Mouse (Mus musculus) neural tube, embryonic 13.5 days (tissue): ENCODE measurements at regions not wholly inside any gene's neighbourhood (a gene's known extent, or its start where the extent isn't known, plus 50 kb on each side); places are given as distances from the start of the nearest gene placed in this dataset.
"Not testable (repeated sequence)": the region's sequence is repeated elsewhere in the genome, so short reads cannot be mapped to it uniquely, and the experiment has no call there.

Source experiments
- ATAC-seq: fragments of 200-750 bp; cut with Nextera tagmentation; 2 replicates; pipeline ENCODE4 v1.8.0; 2017; ENCODE audit warnings: low read depth, mild to moderate bottlenecking, moderate TSS enrichment, moderate library complexity
- H3K27ac ChIP-seq: fragments of 300-500 bp; sonication (generic); replicated peaks from 2 replicates; pipeline ENCODE4 v1.5.1; 2015; ENCODE audit warnings: moderate library complexity, mild to moderate bottlenecking, inconsistent platforms
- H3K27me3 ChIP-seq: fragments of 300-500 bp; sonication (generic); 2 replicates; pipeline ENCODE4 v1.6.1; 2015; ENCODE audit warnings: mild to moderate bottlenecking, inconsistent platforms
- H3K36me3 ChIP-seq: fragments of 300-500 bp; sonication (generic); 2 replicates; pipeline ENCODE4 v1.6.1; 2015; ENCODE audit warnings: mild to moderate bottlenecking, inconsistent platforms
- H3K4me1 ChIP-seq: fragments of 300-500 bp; sonication (generic); replicated peaks from 2 replicates; pipeline ENCODE4 v1.6.1; 2015; ENCODE audit warnings: inconsistent platforms
- H3K4me2 ChIP-seq: fragments of 300-500 bp; sonication (generic); 2 replicates; pipeline ENCODE4 v1.6.1; 2015; ENCODE audit warnings: inconsistent platforms, mild to moderate bottlenecking, moderate library complexity
- H3K4me3 ChIP-seq: fragments of 300-500 bp; sonication (generic); 2 replicates; pipeline ENCODE4 v1.5.1; 2015; ENCODE audit warnings: mild to moderate bottlenecking, inconsistent platforms
- H3K9ac ChIP-seq: fragments of 300-500 bp; sonication (generic); 2 replicates; pipeline ENCODE4 v1.6.1; 2015; ENCODE audit warnings: moderate library complexity, mild to moderate bottlenecking, inconsistent platforms
- H3K9me3 ChIP-seq: fragments of 300-500 bp; sonication (generic); 2 replicates; pipeline ENCODE4 v1.6.1; 2016; ENCODE audit warnings: inconsistent platforms
- WGBS: fragments of 180-500 bp; shearing (Covaris S2); methylation state at CpG from one replicate; pipeline ENCODE4 v1.1.7; 2015; 5-methylcytosine and 5-hydroxymethylcytosine counted together

DNA sequence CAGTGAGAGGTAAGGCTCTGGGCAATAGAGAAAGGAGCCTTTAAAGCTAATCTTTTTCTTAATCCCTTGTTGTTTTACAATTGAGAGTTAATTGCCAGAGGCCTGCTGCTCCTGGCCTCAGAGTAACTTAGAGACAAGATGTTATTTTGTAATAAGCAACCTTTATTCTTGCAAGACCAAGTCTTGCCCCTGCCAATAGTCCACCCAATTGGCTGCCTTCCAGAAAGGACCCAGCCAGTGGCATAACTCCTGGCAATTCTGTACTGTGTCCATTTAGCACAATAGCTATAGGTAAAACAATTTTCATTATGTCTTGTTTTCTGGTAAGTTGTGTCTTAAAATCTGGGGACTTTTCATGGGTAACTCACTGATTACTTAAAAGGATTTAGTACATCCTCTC is 411.9 kb upstream of the Ccdc54 start:
- no peak overlapping the region for H3K9ac ChIP-seq
- H3K4me3 ChIP-seq = no peak overlapping the region
- no peaks in the 10 kb centered on the region for H3K27me3 ChIP-seq
- no peaks in the 10 kb centered on the region for H3K9me3 ChIP-seq
- ATAC-seq = no peak
- no peaks in the 10 kb centered on the region for H3K4me1 ChIP-seq
- H3K36me3 ChIP-seq = no peaks in the 10 kb centered on the region
- no peak overlapping the region for H3K27ac ChIP-seq
- H3K4me2 ChIP-seq = no peak overlapping the region

DNA sequence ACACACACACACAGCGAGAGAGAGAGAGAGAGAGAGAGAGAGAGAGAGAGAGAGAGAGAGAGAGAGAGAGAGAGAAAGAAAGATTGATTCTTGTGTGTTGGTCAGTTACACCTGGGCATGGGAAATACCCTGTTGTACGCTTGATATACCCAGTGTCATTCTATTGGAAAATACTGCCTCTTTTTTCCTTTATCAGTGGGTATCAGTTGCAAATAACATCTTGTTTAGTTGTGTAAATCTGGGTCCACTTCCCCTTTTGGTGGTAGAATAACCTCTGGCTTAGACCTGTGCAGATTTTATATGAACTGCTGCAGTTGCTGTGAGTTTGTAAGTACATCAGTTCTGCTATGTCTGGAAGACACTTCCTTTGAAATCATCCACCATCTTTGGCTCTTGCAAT is 373.4 kb upstream of the Ccdc54 start:
- H3K4me3 ChIP-seq = no peak overlapping the region
- no peak overlapping the region for H3K4me2 ChIP-seq
- H3K27ac ChIP-seq = no peak overlapping the region
- 77% methylated on average over 2 of the region's 2 CpGs for WGBS
- no peaks in the 10 kb centered on the region for H3K4me1 ChIP-seq
- H3K27me3 ChIP-seq = no peaks in the 10 kb centered on the region
- no peak overlapping the region for H3K9ac ChIP-seq
- no peak for ATAC-seq
- no peaks in the 10 kb centered on the region for H3K36me3 ChIP-seq
- 0 out of 2 replicates have a peak, but pooled peaks cover 2% of the 10 kb centered on the region for H3K9me3 ChIP-seq

GRCm38 (mm10) chr16:50944091-50944490 is 353.1 kb upstream of the Ccdc54 start:
- no peaks in the 10 kb centered on the region for H3K27me3 ChIP-seq
- no peak for ATAC-seq

GRCm38 (mm10) chr16:50943581-50943980 is 352.6 kb upstream of the Ccdc54 start:
- not testable (repeated sequence) for H3K4me2 ChIP-seq, H3K4me3 ChIP-seq, H3K9ac ChIP-seq, H3K4me1 ChIP-seq, H3K27me3 ChIP-seq, H3K36me3 ChIP-seq, ATAC-seq, H3K27ac ChIP-seq, H3K9me3 ChIP-seq
- 90% methylated on average over 6 of the region's 6 CpGs for WGBS

More at GRCm38 (mm10) chr16:50944091-50944490, 353.1 kb upstream of the Ccdc54 start:
- no peak overlapping the region for H3K4me3 ChIP-seq
- H3K4me1 ChIP-seq = no peaks in the 10 kb centered on the region
- H3K9me3 ChIP-seq = no peaks in the 10 kb centered on the region
- 86% methylated on average over 4 of the region's 4 CpGs for WGBS
- no peak overlapping the region for H3K9ac ChIP-seq
- no peaks in the 10 kb centered on the region for H3K36me3 ChIP-seq
- H3K27ac ChIP-seq = no peak overlapping the region
- H3K4me2 ChIP-seq = no peak overlapping the region

- no peak overlapping the region for H3K4me2 ChIP-seq
- no peak for ATAC-seq
- H3K36me3 ChIP-seq = no peaks in the 10 kb centered on the region
- H3K9ac ChIP-seq = no peak overlapping the region
- no peak overlapping the region for H3K4me3 ChIP-seq
- H3K27me3 ChIP-seq = no peaks in the 10 kb centered on the region
- no peak overlapping the region for H3K27ac ChIP-seq
- no peaks in the 10 kb centered on the region for H3K4me1 ChIP-seq
- no peaks in the 10 kb centered on the region for H3K9me3 ChIP-seq
Observed at GRCm38 (mm10) chr16:50942291-50942690, 351.3 kb upstream of the Ccdc54 start.

- no peak overlapping the region for H3K27ac ChIP-seq
- WGBS = 43% methylated on average over 6 of the region's 6 CpGs
- no peaks in the 10 kb centered on the region for H3K9me3 ChIP-seq
- no peak overlapping the region for H3K4me2 ChIP-seq
- H3K4me3 ChIP-seq = no peak overlapping the region
- H3K36me3 ChIP-seq = no peaks in the 10 kb centered on the region
- no peaks in the 10 kb centered on the region for H3K27me3 ChIP-seq
- no peaks in the 10 kb centered on the region for H3K4me1 ChIP-seq
- no peak for ATAC-seq
- H3K9ac ChIP-seq = no peak overlapping the region
Observed at GRCm38 (mm10) chr16:50939316-50939715, 348.4 kb upstream of the Ccdc54 start.

- WGBS = 47% methylated on average over 2 of the region's 2 CpGs
- no peaks in the 10 kb centered on the region for H3K36me3 ChIP-seq
- no peak overlapping the region for H3K4me2 ChIP-seq
- no peak overlapping the region for H3K4me3 ChIP-seq
- H3K9me3 ChIP-seq = no peaks in the 10 kb centered on the region
- H3K27me3 ChIP-seq = no peaks in the 10 kb centered on the region
- H3K27ac ChIP-seq = no peak overlapping the region
- ATAC-seq = no peak
- no peaks in the 10 kb centered on the region for H3K4me1 ChIP-seq
- no peak overlapping the region for H3K9ac ChIP-seq
Observed at GRCm38 (mm10) chr16:50907732-50908131, 316.8 kb upstream of the Ccdc54 start.

DNA sequence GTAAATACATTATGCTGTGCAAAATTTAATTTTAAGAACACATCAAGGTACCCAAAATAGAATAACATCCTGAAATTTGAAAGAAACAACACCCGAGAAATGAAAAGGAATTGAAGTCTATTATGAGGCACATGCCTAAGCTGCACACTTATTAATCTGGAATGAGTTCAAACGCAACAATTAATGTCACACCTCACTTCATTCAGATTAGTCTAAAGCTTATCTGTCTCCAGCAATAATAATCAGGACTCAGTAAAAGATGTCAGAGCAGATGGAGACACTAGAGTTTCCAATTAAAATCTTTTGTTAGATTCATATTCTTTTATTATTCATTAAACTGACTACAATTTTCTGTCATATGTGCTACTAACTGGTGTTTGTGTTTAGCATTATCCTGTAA is 308.2 kb upstream of the Ccdc54 start:
- H3K27ac ChIP-seq = no peak overlapping the region
- H3K9me3 ChIP-seq = no peaks in the 10 kb centered on the region
- H3K4me1 ChIP-seq = no peaks in the 10 kb centered on the region
- H3K36me3 ChIP-seq = no peaks in the 10 kb centered on the region
- H3K4me3 ChIP-seq = no peak overlapping the region
- no peak for ATAC-seq
- H3K27me3 ChIP-seq = no peaks in the 10 kb centered on the region
- H3K9ac ChIP-seq = no peak overlapping the region
- no peak overlapping the region for H3K4me2 ChIP-seq
- 78% methylated on average over 2 of the region's 2 CpGs for WGBS

- Histone ChIP-seq H3K4me1 (no peaks in the 10 kb centered on the region), H3K27ac (no peak overlapping the region), H3K9ac (no peak overlapping the region), H3K9me3 (no peaks in the 10 kb centered on the region), H3K27me3 (no peaks in the 10 kb centered on the region), H3K4me2 (no peak overlapping the region), H3K4me3 (no peak overlapping the region), H3K36me3 (no peaks in the 10 kb centered on the region)
- no peak for ATAC-seq
- WGBS = 79% methylated on average over 3 of the region's 3 CpGs
Observed at GRCm38 (mm10) chr16:50877926-50878325, 287.0 kb upstream of the Ccdc54 start.

DNA sequence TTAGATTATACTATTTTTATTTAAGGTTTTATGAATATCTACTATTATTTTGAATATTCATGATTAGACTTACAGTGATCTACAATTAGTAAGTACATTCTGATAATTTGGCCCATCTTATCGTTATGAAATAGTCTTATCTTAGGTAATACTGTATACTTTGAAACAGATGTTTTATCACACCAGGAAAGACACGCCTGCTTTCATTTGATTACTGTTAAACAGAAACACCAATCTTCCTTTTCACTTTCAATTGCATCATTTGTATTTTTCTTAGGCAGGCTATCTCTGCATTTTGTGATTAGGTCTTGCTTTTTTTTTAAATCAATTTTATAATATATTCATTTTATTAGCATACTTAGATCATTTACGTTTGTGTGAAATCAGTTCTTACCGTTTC is 280.4 kb upstream of the Ccdc54 start:
- 83% methylated on average over 4 of the region's 4 CpGs for WGBS
- no peak overlapping the region for H3K4me2 ChIP-seq
- no peaks in the 10 kb centered on the region for H3K27me3 ChIP-seq
- no peak for ATAC-seq
- no peaks in the 10 kb centered on the region for H3K4me1 ChIP-seq
- no peaks in the 10 kb centered on the region for H3K36me3 ChIP-seq
- no peaks in the 10 kb centered on the region for H3K9me3 ChIP-seq
- H3K9ac ChIP-seq = no peak overlapping the region
- H3K27ac ChIP-seq = no peak overlapping the region
- H3K4me3 ChIP-seq = no peak overlapping the region

DNA sequence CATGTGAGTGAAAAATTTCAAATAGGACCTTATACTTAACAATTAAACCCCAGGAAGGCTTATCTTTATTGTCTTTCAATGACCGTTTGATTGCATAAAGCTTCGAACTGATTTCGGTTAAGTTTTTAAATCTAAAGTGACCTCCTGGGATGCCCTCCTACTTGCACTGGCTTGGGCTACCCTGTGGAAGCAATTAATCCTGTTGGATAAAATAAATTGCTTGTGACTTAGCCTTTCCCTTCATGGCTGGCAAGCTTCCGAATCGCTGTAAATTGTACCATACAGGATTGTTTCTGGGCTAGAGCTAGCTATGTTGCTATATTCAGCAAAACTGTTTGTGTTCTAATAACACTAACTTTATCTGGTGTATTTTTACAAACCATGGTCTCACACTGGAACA is 272.6 kb upstream of the Ccdc54 start:
- H3K36me3 ChIP-seq = no peaks in the 10 kb centered on the region
- H3K27me3 ChIP-seq = no peaks in the 10 kb centered on the region
- no peak overlapping the region for H3K27ac ChIP-seq
- H3K9ac ChIP-seq = no peak overlapping the region
- H3K4me1 ChIP-seq = no peaks in the 10 kb centered on the region
- no peak overlapping the region for H3K4me3 ChIP-seq
- H3K9me3 ChIP-seq = no peaks in the 10 kb centered on the region
- no peak overlapping the region for H3K4me2 ChIP-seq
- no peak for ATAC-seq
- 72% methylated on average over 5 of the region's 5 CpGs for WGBS

GRCm38 (mm10) chr16:50859513-50859912 is 268.6 kb upstream of the Ccdc54 start:
- 89% methylated on average over 1 of the region's 1 CpGs for WGBS
- ATAC-seq = no peak
- no peaks in the 10 kb centered on the region for H3K4me1 ChIP-seq
- H3K27ac ChIP-seq = no peak overlapping the region
- H3K4me2 ChIP-seq = no peak overlapping the region
- H3K9me3 ChIP-seq = no peaks in the 10 kb centered on the region
- no peak overlapping the region for H3K4me3 ChIP-seq
- H3K9ac ChIP-seq = no peak overlapping the region
- no peaks in the 10 kb centered on the region for H3K27me3 ChIP-seq
- H3K36me3 ChIP-seq = no peaks in the 10 kb centered on the region

GRCm38 (mm10) chr16:50852081-50852480 is 261.1 kb upstream of the Ccdc54 start:
- H3K4me2 ChIP-seq = no peak overlapping the region
- no peak overlapping the region for H3K27ac ChIP-seq
- H3K4me1 ChIP-seq = no peaks in the 10 kb centered on the region
- no peaks in the 10 kb centered on the region for H3K36me3 ChIP-seq
- WGBS = 88% methylated on average over 5 of the region's 5 CpGs
- ATAC-seq = no peak
- no peak overlapping the region for H3K4me3 ChIP-seq
- no peak overlapping the region for H3K9ac ChIP-seq
- no peaks in the 10 kb centered on the region for H3K9me3 ChIP-seq
- H3K27me3 ChIP-seq = no peaks in the 10 kb centered on the region

DNA sequence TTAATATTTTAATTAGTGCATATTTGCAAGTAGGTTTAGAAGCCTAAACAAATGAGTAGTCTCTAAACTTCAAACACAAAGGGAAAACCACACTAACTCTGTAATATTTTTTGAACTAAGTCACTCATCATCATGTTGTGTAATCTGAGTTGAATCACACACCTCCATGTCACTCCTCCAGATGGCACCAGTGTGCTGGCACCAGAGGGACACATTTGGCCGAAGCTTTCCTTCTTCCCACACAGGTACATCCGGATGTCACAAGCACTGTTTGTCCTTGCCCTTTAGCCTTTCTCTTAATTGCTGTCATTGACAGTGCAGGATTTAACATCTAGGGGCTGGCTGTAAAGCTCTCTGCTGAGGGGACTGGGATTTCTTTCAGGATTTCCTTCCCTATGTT is 256.7 kb upstream of the Ccdc54 start:
- H3K4me1 ChIP-seq = no peaks in the 10 kb centered on the region
- H3K9me3 ChIP-seq = no peaks in the 10 kb centered on the region
- H3K4me3 ChIP-seq = no peak overlapping the region
- no peak overlapping the region for H3K4me2 ChIP-seq
- no peak overlapping the region for H3K9ac ChIP-seq
- H3K27ac ChIP-seq = no peak overlapping the region
- no peaks in the 10 kb centered on the region for H3K36me3 ChIP-seq
- ATAC-seq = no peak
- H3K27me3 ChIP-seq = no peaks in the 10 kb centered on the region
- WGBS = 65% methylated on average over 2 of the region's 2 CpGs
